Mouse (Mus musculus): ENCODE results near the gene Gucy2c.

DNA sequence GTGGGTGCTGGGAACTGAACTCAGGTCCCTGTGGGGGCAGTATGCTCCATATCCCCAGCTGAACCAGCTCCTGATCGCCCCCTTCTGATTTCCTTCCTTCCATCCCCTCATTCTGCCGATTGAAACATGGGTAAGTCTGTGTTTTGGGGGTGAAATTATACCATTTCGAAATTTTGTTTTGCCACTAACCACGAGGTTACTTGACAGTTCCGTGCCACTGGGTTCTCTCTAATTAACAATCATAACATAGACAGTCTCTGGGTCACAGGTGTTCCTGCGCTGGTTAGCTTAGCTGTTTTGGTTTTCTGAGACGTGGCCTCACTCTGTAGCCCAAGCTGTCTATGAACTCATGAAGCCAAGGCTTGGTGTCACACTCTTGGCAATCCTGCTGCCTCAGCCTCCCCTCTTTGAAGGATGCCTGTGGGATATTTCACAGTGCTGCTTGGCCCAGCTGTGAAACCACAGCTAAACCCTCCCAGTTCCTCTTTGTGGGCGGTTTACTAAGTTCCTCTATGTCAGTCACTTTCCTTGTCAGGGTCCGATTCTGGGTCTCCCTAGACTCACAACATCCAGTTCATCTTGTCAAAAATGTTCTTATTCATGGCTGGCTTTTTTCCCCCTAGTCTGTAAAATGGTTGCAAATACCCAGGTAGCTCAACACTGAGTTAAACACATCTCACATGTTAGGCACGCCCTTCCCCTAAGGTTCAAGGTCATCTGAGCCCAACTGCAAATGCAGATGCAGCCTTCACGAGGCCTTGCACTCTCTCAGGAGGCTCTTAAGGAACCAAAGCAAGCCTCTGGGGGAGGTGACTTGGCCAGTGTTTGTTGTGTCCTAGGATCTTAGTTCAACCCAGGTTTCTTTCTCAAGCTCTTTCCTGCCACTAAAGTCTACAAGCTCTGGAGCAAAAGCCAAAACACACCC, 97.9 kb downstream of the Gucy2c start:
- no peak for TF ChIP-seq CTCF (IDR thresholded peaks at IDR 0.05; ENCODE audit: low read depth)
- no peak for TF ChIP-seq EP300 (optimal IDR thresholded peaks at IDR 0.05)

All from stomach, postnatal 0 days (tissue).